Mouse (Mus musculus): ENCODE data around the gene Arhgef5. TPM values are rescaled to one million over a fixed set of nuclear protein-coding genes. Genes with fewer than 3 reads are reported as not detected.

Arhgef5 gene
- polyA plus RNA-seq, 1 experiment from 2014 or later: 3.4 TPM

- Histone ChIP-seq H3K36me3 (no peaks in the 10 kb centered on the region), H3K4me1 (no peaks in the 10 kb centered on the region), H3K4me2 (replicated peaks) (no peak overlapping the region), H3K4me3 (no peak overlapping the region), H3K9ac (no peak overlapping the region), H3K9me3 (no peaks in the 10 kb centered on the region), H3K27ac (no peak overlapping the region), H3K27me3 (replicated peaks) (no peaks in the 10 kb centered on the region)
- WGBS: 79% methylated on average over 2 of the region's 2 CpGs
- no peak for ATAC-seq (ENCODE audit: low FRiP score, low read depth)
These were observed 73.4 kb downstream of the Arhgef5 start for GRCm38 (mm10) chr6:43338804-43339203.

Other genes with a start within 250 kb of the Arhgef5 start
- not detected in 2 replicates for gene Olfr441, start 159.2 kb upstream of the Arhgef5 start, polyA plus RNA-seq (2016; fragmentation: Nextera tagmentation; extraction: Ambion mirVana)
- gene Olfr237-ps1, start 119.0 kb upstream of the Arhgef5 start, polyA plus RNA-seq (2016; fragmentation: Nextera tagmentation; extraction: Ambion mirVana): not detected in 2 replicates
- not detected in 2 replicates for gene Olfr437, start 102.3 kb upstream of the Arhgef5 start, polyA plus RNA-seq (2016; fragmentation: Nextera tagmentation; extraction: Ambion mirVana)
- not detected in 2 replicates for gene Olfr13, start 93.4 kb upstream of the Arhgef5 start, polyA plus RNA-seq (2016; fragmentation: Nextera tagmentation; extraction: Ambion mirVana)
- not detected in 2 replicates for gene Olfr435, start 68.4 kb upstream of the Arhgef5 start, polyA plus RNA-seq (2016; fragmentation: Nextera tagmentation; extraction: Ambion mirVana)
- gene Olfr434, start 52.6 kb upstream of the Arhgef5 start, polyA plus RNA-seq (2016; fragmentation: Nextera tagmentation; extraction: Ambion mirVana): not detected in 2 replicates
- gene Olfr47, start 34.1 kb upstream of the Arhgef5 start, polyA plus RNA-seq (2016; fragmentation: Nextera tagmentation; extraction: Ambion mirVana): not detected in 2 replicates
- gene Nobox, start 44.0 kb downstream of the Arhgef5 start, polyA plus RNA-seq (2016; fragmentation: Nextera tagmentation; extraction: Ambion mirVana): not detected in 2 replicates